Mouse (Mus musculus) gastrocnemius, postnatal 25 days (tissue): ENCODE data around the gene Terf2. TPM values are rescaled to one million over a fixed set of nuclear protein-coding genes. Genes with fewer than 3 reads are reported as not detected.
"Not testable (repeated sequence)": the region's sequence is repeated elsewhere in the genome, so short reads cannot be mapped to it uniquely, and the experiment has no call there.

ENCODE experiments used
- DNase-seq: peaks from one replicate; pipeline ENCODE4 v3.0.0; 2022
- total RNA-seq, 2 experiments: library from RNA; stranded (reverse); gene quantifications; 1 replicate in 1 of 2; 2 replicates in 1 of 2; pipeline ENCODE4 v1.2.3; 2021

The Terf2 gene
- total RNA-seq, 2 experiments from 2014 or later: 10.2 to 10.9 TPM

DNA sequence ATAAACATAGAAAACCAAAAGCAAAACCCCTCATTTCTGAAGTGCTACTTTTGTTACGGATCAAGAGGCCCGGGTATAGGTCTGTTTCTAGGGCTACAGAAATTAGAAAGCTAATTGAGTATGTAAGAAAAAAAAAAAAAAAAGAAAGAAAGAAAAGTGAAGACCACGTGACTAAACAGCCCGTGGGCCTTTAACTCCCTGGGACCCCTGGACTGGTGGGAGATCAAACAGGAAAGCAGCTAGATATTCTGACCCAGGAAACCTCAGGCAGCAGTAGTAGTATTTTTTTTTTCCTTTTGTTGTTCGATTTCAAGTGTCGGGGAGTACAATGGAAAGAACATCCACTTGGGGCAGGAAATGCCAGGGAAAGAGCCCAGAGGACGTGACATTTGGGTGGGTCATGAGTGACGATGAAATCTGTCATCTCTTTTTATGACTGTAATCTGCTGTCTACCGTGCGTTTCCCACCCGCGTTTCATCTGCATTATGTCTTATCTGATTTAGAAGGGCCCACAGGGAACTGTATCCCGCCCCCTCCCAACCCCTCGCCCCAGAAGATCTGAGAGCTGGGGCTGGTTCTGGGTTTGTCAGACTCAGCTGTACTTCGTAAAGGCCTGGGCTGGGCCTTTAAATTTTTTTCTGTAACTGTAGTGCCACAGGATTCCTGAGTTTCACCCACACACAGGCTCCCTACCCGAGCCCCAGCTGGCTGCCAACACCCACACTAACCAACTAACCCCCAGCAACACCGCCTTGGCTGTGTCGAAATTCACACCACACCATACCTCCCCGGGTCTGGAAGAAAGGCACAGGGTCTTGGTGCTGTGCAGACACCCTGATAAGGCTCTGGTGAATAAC, 18.0 kb upstream of the Terf2 start:
- no peak for DNase-seq

DNA sequence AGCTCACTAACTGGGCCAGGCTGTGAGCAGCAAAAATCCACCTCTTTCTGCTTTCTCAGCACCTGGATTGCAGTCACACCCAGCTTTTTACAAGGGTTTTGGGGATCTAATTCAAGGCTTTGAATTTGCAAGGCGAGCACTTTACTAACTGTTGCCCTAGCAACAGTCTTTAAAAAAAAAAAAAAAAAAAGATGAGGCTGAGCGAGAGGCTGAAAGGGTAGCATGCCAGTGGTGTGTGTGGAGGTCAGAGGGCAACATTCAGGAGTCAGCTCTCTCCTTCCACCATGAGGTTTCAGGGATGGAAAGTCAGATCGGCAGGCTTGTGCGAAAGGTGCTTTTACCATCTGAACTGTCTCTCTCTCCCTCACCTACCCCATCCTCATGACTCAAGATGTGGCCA, 16.9 kb upstream of the Terf2 start:
- DNase-seq: no peak

DNA sequence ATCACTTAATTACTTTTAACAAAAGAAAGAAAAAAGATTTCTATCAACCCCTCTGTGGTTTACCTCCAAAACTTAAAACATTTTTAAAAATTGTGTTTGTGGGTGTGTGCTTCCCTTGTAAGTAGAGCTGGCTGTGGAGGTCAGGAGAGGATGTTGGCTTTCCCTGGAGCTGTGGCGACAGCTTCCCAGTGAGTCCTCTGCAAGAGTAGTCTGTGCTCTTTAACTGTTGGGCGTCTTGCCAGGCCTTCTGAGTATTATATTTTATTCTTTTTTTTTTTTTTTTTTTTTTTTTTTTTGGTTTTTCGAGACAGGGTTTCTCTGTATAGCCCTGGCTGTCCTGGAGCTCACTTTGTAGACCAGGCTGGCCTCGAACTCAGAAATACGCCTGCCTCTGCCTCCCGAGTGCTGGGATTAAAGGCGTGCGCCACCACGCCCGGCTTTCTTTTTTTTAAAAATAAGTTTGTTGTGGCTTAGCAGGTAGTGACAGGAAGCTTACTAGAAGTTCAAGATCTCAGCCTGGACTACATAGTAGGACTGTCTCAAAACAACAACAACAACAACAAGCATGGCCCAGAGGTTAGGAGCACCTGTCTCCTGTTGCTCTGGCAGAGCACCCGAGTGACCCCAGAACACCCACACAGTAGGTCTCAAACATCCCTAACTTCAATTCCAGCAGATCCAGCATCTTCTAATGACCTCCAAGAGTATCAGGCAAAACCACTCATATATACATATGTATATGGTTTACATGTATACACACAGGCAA, 15.2 kb upstream of the Terf2 start:
- DNase-seq: no peak

DNA sequence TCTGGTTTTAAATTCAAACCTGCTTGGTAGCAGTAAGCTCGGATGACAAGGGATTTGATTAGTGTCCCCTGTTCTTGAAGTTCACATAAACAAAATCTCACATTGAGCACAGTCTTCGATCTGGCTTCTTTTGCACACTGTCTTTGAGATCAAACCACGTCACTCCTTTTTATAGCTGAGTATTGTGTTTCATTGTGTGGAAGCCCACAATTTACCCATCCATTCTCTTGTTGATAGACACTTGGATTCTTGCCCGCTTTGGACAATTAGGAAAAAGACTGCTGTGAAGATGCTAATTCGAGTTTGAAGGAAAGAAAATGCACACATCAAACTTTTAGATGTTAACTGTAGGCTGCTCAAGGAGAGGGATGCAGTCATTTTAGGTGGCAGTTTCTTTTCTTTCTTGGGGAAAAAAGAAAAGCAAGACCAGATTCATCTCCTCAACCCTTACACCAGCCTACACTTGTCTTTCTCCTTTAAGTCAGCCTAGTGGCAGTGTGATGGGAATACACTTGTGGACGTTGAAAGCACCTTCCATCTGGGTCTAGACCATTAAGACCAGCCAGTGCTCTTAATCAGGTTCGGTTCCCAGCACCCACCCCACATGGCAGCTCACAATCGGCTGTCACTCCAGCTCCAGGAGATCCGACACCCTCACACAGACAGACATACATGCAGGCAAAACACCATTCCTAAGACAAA, 14.4 kb upstream of the Terf2 start:
- no peak for DNase-seq

DNA sequence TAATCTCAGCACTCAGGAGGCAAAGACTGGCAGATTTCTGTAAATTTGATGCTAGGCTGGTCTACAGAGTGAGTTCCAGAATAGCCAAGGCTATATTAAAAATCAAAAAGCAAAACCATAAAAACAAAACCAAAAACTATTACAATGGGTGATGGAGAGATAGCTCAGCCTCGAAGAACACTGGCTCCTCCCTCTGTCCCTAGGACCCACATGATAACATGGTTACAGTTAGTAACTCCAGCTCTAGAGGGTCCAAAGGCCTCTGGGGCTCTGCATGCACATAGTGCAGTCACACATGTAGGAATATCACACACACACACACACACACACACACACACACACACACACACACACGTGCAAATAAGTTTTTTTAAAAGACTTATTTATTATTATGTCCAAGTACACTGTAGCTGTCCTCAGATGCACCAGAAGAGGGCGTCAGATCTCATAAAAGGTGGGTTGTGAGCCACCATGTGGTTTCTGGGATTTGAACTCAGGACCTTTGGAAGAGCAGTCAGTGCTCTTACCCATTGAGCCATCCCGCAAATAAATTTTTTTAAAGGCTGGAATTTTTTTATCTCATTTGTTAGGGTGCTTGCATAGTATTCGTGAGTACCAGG, 13.6 kb upstream of the Terf2 start:
- no peak for DNase-seq

DNA sequence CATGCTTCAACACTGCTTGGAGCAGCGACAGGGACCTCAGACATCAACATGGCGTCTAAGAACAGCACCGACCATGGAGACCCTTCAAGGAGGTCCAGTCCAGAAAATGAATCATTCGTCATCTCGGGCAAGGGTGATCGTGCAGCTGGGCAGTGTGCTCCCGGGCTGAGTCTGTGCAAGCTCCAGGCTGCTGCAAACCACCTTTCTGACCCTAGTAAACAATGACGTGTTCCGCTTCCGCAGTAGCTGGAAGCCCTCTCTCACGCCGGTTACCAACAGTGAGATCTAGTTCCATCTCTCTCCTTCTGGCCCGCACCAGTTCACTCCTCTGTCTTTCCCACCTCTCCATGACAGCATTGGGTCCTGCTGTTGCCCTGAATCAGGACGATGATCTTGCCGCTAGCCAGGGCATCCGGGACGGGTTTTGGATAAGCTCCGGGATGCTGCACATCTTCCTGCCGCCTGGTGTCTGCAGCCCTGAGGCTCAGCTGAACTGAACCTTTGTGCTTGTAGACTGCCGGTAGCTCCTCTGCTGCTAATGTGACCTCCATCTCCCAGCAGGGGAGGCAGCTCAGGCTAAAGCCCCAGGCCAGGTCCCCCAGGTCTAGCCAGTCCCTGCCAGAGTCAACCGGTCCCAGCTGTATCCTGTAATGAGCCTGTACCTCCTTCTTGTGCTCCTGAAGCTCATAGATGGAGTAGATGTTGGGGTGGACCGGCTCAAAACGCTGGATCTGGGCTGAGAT, 12.8 kb upstream of the Terf2 start:
- DNase-seq: no peak

DNA sequence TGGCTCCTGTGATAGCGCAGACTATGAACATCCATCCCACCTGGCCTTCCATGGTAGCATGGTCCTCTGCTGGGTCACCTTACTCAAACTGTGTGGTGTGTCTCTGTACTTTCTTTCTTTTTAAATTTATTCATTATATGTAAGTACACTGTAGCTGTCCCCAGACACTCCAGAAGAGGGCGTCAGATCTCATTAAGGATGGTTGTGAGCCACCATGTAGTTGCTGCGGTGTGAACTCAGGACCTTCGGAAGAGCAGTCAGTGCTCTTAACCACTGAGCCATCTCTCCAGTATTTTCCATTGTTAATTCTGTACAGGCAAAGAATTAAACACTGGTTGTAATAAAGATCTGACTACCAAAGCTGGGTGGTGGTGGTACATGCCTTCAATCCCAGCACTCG, 11.7 kb upstream of the Terf2 start:
- not testable (repeated sequence) for DNase-seq

DNA sequence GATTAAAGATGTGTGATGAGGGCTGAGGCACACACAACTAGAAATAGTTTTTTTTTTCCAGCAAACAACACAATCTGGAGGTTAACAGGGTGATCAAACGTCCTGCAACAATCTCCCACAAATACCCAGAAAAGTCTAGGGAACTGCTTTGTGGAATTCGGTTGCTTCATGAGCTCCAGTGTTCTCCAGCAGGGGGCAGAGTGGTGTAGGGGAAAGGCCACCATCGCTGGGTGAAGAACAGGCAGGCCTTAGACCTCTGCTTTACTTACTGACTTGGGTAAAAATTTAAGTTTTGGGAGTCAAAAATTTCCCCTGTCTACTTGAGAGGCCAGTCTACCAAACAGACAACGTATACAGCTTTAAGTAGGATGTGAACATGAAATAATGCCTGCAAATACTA, 8.2 kb upstream of the Terf2 start:
- DNase-seq: peak; percentile 32

DNA sequence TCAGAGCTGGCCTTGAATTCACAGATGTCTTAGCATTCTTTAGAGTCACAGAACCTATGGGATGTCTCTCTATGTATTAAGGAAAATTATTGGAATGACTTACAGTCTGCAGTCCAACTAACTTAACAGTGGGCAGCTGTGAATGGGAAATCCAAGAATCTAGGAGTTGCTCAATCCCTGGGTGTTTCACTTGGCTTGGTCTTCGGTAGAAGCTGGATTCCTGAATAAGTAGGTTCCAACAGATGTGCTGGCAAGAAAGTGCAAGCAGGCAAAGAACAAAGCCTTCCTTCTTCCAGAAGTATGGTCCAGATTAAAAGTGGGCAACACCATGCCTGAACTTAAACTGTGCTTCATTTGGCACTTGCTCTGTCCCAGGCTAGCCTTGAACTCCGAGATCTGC, 4.3 kb upstream of the Terf2 start:
- DNase-seq: no peak

DNA sequence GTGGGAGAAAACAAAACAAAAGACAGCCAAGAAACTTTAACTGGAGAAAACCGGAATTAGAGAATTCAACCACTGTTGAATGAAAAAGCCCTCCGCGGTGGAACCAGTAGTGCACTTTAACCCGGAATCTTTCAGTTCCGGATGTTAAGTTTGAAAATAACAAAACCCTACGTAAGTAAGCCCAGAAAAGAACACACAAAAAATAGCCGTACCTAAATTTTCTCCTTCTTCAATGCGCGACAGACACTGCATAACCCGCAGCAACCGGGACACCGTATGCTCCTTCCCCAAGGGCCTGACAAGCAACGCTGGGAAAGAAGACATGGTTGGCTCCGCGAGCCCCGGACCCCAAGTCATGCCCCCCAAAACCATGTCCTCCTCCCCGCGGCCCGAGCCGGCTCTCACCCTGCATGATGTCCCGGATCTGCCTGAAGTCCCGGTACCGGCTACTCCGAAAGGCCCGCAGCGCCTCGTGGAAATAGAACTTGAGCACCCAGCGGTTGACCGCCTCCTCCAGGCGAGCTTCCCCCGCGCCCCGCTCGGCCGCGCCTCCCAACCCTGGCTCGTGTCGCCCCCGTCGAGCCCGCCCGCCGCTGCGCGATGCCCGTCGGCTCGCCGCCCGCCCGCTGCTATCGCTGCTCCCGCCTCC, 506 bp downstream of the Terf2 start:
- no peak for DNase-seq

DNA sequence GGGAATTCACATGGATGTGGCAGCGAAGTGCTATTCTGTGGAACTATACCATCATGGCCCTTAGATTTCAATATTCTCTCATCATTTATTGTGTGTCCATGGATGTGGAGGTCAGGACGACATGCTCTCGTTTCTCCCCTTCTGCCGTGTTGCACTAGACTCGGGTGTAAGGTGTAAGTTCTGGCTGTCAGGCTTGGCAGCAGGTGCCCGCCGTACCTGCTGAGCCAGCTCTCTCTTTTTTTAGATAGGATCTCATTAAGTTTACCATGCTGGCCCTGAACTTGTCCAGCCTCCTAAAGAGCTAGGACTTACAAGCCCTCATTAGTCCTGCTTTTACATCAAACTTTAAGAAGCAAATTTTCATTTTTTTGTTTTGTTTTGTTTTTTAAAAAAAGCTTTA, 5.8 kb downstream of the Terf2 start:
- peak; percentile 37 for DNase-seq

DNA sequence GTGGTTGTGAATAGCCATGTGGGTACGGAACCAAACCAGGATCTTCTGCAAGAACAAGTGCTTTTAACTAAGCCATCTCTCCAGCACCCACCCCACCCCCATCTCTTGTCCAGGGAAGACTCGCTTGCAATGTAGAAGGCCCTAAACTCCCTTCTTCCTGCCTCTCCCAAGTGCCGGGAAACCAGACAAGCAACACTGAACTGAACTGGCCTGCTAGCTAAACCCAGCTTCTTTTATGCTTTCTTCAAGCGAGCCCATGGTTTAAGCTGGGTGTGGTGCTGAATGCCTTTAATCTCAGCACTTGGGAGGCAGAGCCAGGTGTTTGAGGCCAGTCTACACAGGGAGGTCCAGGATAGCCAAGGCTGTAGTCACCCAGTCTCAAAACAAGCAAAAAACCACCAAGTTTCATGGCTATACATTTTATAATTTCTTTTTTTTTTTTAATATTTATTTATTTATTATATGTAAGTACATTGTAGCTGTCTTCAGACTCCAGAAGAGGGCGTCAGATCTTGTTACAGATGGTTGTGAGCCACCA, 7.8 kb downstream of the Terf2 start:
- DNase-seq: no peak

DNA sequence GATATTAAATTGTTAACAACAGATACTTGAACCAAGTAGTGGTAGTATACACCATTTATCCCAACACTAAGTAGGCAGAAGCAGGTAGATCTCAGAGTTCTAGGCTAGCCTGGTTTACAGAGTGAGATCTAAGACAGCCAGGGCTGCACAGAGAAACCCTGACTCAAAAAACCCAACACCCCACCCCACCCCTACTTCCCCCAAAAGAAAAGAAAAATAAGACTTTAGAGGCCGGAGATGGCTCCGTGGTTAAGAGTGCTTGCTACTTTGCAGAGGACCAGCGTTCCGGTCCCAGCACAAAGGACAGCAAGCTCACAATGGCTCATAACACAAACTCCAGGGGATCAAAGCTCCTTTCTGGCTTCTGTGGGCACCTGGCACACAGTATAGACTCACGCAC, 10.3 kb downstream of the Terf2 start:
- DNase-seq: no peak

DNA sequence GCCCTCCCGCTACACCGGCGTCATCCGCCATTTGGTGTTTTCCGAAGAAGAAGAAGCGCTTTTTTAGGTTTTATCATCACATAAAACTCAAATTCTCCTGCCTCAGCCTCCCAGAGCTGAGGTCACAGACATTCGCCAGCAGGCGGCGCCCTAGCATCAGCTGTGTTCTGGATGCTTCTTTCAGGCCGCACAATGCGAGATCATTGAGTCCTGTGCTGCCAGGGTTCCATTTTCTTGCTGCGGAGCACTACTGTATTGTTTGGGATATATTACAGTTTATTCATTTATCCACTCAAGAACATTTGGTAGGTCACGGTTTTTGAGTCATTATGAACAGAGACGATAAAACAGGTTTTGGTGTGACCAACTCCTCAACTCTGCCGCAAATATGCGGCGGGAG, 11.0 kb downstream of the Terf2 start:
- no peak for DNase-seq

DNA sequence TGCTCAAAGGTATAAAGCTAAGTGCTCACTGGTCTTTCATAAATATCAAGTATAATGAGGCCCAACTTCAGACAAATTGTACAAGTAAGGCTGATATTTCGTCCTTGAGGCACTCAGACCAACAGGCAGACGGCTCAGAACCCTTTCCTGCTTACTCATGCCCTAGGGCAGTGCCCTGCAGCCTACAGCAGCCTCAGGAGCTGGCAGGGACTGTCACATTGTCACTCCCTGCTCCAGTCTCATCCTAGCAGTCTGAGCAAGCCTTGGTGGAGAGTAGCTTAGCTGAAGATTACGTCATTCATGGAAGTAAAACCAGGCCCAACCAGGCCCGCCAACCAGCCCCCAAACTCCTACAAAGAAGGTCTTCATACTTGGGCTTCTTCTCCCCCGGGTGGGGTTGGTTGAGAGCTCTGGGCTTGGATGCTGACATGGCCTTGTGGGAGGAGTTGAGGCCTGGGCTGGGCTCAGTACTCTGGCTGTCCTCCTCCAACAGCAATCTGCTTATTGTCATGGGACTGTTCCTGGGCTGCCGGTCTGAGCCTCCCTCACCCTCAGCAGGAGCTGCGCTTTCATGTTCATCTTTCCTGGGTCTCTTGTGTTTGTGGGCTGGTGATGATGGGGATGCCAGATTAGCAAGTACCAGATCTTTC, 20.0 kb downstream of the Terf2 start:
- DNase-seq: no peak

DNA sequence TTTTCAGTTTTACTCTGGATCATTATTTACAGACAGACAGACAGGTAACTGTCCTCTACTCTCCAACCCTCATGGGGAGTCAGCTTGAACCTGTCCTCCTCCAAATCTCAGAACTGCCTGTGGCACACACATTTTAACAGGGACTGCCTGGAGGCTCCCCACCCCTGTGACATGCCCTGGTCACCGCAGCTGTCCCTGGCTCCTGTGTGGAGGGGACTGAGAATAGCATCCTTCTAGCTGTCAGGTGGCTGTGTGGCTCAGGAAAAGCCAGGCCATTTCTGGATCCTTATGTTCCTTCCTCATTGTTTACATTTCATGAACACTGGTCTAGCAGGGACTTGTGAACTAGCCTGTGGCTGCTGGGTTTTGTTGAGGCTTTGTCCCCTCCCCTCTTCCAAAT, 22.2 kb downstream of the Terf2 start:
- DNase-seq: no peak

DNA sequence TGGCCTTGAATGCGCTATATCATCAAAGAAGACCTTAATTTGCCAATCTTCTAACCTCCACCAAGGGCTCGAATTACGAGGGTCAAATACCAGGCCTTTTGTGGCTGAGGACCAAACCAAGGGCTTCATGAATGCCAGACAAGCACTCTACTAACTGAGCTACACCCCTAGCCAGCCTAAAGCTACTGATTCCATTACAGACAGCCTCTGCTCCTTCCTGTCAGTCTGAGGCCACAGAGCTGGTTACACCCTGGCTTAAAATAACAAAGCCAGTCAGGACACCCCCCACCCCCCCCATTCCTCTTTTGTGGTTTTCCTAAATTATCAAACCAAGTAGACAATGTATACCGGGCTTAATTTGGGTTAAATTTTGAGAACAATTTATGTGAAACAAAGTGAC, 22.6 kb downstream of the Terf2 start:
- no peak for DNase-seq

DNA sequence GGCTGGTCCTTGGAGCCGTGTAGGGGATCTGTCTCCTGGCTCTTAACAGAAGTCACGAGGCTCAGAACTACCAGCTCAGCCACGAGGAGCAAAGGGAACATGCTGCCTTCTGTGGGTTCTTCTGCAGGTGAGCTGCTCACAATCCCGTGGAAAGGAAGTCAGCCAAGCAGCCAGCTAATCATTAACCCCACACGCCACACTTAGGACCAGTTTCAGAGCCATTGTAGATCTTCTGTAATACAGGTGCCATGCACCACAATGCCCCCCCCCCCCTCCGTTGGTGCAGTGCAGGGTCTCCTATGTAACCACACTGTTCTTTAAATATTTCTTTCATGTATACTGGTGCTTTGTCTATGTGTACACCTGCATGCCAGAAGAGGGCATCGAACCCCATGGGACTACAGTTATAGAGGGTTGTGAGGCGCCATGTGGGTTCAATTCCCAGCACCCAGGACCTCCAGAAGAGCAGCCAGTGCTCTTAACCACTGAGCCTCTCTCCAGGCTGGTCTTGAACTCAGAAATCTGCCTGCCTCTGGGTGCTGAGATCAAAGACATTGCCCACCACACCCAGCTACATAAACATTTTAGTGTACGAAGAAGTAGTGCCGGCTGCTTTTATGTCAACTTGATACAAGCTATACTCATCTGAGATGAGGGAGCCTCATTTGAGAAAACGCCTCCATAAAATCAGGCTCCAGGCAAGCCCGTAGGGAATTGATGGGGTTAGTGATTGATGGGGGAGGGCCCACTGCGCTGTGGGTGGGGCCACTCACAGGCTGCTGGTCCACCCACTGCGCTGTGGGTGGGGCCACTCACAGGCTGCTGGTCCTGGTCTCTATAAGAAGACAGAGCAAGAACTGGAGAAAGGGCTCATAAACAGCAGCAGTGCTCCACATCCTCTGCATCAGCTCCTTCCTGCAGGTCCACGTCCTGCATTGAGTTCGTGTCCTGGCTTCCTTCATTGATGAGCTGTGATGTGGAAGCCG, 30.5 kb downstream of the Terf2 start, which contains the start of gene Tmed6:
Gene Tmed6 (minus strand): TSS at position 134 of the 986 bp plus-strand sequence.
- DNase-seq: peak; percentile 27

DNA sequence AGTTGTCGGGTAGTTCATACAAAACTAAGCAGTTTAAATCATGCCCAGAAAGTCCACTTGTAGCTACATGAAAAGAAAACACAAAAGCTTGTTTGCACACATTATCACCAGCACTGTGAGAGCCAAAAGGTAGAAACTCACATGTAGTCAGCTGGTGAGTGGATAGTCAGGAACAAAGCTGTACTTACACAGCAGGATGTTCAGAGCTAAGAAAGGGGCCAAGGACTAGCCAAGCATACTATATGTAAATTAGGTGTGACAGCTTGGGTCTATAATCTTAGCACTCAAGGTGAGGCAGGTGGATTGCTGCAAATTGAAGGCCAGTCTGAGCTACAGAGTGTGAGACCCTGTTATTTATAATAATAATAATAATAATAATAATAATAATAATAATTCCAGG, 33.7 kb downstream of the Terf2 start:
- DNase-seq: no peak
